Mouse (Mus musculus) cerebellum, postnatal 4 days (tissue): ENCODE measurements around the gene Psg16.

ENCODE experiments used
- DNase-seq, 2 experiments: peaks; one replicate each; pipeline ENCODE4 v3.0.0; 2022; ENCODE audit warnings: low spot score in 2 of 2, mixed read lengths in 1 of 2

The Psg16 gene

DNA sequence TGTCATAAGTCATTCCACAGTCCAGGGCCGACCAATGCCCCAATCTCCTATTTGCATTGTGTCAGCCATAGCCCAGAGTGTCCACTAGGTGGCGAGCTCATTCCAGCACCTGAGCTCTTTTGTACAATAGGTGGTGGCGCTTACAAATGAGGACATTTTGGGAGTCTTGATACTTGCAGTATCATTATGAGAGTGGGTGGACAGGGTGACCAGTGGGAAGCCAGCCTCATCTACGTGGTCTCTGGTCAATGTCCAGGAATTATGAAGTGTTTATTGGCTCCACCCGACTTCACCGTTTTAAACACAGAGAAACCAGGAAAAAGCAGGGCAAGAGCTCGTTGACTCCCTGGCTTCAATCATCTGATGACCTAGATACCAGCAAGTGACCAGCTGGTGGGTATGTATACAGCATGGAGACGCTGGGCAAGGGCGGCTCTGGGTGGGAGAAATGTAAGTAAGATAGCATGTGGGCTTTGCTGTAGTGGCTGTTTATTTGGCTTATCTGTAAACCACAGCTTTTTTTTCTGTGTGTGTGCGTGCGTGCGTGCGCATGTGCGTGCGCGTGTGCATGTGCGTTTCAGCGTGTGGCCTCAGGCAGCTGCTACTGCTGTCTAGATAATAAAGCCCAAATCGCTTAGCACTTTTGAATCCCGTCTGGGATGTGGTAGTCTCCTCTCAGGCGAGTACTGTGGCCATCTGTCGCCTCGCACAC is at the start of gene Psg16:
Psg16 (plus strand) TSS at position 137 of the 712 bp plus-strand sequence.
- peak in 1 of 2 experiments; percentile 71 for DNase-seq

DNA sequence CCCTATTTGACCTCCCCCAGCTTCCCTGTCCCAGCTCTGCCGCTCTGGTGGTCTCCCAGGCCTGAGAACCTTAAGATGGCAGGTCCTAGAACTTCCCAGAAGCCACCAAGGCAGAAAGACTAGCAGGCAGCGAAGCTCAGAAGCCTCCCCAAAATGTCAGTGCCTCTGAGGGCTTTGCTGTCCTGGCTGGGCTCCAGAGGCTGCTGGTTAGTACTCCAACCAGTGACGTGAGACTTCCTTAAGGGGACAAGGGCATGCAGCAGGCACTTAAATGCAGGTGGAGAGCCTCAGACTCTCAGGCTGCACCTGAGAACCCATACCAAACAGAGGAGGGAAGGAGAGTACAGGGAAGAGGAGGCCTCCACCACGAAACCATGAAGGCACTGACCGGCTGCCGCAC is 49.7 kb upstream of the Psg16 start:
- no peak for DNase-seq

DNA sequence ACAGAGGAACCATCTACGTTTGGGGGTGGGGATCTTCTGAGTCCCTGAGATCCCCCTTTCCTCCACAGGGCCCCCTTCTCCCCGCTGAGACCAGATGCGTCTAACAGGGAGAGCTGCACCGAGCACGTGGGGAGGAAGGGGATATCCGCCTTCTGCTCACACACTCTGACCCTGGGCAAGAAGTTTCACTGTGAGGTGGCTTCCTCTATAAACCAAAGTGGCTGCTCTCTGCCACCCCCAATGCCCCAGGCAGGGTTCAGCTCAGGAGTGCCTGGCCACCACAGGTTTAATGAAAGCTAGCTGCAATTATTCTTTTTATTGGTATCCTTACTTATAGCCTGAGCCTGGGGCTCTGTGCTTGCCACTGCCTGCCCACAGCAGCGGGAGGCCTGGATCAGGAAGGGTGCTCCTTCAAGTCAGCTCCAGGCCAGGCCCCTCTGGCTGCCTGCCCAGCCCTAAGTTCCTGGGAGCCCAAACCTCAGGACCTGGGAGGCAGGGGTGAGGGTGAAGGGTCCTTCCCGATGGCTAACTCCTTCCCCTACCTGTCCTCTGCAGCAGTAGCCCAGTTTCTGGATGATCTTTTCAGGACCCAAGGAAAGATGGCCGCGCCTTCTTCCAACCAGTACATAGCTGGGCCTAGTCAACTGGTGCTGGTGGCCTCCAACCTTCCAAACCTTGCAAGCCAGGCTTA is 48.9 kb upstream of the Psg16 start:
- no peak for DNase-seq

DNA sequence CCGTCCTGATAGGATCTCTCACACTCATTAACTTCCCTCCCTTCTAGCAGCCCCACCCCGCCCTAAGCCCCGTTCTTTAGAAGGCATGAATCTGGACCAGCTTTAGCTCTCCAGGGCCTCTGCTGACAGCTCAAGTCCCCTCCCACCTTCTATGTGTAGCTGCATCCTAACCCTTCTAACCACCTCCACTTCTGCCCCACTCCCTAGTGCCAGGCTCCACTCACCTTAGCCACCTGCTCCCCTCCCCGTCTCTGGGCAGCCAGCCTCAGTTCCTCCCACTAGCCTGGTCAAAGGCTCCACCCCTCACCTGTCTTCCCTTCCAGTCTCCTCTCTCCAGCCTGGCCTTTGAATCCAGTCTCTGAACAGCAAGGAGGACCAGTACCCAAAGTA is 48.3 kb upstream of the Psg16 start:
- no peak for DNase-seq

DNA sequence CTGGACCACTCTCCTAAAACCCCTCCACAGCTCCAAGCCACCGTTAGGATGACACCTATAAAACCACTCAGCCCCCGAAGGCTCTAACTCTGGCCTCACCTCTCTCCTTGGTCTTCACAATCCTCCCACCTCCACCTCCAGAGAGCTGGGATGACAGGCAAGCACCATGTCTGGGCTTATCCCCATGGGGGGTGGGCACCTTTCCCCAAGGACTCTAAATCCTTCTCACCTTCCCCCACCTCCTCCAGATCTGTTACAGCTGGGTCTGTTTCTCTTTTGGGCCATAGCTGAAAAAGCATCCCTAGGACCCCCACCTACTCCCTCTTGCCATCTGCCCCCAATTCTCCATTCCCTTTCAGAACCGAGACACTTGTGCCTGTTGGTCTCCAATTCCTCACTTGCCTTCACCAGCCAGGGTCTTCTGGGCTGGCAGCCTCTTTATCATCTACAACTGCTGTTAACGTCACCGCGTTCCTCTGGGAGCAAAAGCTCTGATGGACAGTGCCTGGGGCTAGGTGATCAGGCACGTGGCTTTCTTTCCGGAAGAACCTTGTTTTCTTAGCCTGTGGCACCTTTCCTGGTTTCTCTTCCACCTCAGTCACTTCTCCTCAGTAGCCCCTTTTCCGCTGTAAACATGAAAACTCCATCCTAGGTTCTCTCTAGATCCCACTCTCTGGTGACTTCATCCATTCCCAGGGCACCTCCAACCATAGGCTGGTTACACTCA is 47.8 kb upstream of the Psg16 start:
- no peak for DNase-seq

DNA sequence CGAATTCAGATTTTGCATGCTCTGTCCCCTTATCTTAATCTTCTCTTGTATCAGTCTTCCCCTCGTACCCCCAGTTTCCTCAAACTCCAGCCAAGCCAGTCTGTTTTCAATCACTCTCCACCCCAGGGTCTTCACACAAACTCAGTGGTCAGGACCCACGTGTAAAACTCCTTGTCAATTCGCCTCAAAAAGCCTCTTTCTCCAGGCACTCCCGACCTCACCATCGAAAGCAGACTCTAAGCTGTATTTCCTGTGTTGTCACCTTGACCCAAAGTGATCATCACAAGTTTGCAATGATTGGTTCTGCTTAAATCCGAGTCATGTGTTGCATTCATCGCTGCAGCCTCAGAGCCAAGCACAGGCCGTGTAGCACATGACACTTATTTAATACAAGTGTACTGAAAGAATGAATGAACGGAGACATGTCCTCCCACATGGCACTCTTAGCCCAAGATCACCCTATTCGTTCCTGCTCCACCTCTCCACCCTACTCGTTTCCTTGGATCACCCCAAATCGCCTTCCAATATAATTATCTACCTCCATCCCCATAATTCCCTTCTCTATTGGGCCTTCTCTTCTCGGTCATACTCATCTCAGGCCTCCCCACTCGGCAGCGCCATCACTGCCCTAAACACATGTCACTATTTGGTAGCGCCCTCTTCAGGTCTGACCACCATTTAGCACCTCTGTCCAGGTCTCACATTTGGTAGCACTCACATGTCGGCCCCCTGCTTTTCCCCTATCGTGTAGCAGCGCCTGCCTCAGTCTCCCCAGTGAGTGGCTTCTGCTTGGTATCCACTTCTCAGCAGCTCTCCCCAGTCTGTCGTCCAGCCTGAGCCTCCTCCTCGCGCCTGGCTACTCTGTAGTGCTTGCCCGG is 46.9 kb upstream of the Psg16 start:
- peak in 1 of 2 experiments; percentile 59 for DNase-seq

DNA sequence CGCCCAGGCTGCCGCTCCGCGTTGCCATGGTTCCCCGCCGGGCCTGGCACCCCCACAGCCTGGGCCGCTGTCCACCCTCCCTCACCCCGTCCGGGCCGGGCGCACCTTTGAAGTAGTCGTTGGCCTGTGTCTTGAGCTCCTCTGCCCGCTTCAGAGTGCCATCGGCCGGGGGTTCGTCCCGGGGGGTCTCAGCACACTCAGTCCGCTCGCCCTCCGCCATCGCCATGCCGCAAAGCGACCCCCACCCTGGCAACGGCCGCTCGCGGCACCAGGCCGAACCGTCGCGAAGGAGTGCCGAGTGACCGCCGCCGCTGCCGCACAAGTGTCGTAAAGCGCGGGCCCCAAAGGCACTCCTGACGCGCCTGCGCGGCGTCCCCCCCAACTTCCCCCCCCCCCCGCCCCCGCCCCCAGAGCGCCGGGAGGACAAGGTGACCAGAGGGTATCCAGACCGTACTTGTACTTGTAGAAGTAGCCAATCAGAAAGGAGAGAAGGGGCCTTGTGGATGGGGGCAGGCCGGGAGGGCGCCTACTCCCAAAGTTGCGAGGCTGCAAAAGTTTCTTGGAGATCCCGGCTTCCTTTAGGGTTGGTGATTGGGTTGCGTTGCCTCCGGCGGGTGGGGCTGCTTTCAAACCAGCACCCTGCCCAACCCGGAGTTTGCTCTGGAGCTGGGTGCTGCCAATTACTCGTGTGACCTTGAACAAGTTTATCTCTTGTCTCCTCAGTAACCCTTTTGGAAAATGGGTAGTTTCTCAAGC is 46.1 kb upstream of the Psg16 start, which contains the start of gene Ppp5c:
Ppp5c (minus strand) TSS at position 337 of the 756 bp plus-strand sequence.
- DNase-seq = peak; percentile 82 to 92

DNA sequence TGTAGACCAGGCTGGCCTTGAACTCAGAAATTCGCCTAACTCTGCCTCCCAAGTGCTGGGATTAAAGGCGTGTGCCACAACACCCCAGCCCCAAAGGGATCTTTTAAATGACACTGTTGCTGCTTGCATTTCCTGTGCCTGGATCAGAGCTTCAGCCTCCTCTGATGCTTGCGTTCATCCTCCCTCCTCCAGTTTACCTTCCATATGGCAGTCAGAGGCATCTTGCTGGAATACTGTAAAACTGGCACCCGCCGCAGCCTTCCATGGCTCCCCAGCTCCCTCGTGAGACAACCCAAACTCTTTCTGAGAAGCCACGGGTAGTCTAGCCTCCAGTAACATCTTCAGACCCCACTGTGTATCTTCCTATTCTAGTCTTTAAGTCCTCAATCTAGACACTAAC is 44.9 kb upstream of the Psg16 start:
- no peak for DNase-seq

DNA sequence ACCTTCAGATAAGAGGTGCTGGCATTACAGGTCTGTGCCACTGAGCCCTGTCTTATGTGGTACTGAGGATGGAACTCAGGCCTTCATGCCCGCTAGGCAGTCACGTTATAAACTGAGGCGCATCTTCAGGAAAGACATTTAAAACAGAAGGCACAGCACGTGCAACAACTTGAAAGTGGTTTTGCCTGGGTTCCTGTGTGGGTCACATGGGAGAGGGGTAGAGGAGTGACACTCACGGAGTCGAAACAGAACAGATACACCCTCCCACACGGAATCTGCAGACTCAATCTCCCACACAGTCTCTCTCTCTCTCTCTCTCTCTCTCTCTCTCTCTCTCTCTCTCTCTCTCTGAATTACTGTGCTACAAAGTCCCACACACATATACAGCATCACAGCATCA is 43.6 kb upstream of the Psg16 start:
- DNase-seq = no peak

DNA sequence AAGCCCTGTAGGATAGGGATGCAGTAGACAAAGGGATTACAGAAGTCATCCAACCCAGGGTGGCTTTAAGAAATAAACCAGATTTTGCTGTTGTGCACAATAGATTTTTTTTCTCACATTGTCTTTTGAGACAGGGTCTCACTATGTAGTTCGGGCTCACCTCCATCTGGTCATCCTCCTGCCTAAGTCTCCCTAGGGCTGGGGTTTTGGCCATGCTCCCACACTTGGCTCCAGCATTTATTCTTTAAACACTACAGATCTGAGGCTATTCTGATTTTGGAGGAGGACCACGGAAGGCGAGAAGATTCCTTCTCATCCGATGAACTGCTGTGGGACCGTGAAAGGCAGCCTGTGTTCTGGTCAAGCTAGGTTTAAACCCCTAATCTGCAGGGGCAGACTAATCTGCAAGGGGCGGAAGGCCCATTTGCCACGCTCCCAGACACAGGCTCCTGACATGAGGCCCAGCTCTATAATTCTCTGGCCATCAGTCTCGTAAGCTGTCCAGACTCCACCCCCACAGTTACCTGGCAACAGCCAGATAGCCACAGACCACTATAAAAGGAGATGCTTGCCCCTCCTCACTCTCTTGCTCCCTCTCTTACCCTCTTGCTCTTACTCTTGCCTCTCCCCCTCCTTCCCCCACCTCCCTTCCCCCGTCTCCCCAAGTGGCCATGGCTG is 35.7 kb upstream of the Psg16 start:
- no peak for DNase-seq

DNA sequence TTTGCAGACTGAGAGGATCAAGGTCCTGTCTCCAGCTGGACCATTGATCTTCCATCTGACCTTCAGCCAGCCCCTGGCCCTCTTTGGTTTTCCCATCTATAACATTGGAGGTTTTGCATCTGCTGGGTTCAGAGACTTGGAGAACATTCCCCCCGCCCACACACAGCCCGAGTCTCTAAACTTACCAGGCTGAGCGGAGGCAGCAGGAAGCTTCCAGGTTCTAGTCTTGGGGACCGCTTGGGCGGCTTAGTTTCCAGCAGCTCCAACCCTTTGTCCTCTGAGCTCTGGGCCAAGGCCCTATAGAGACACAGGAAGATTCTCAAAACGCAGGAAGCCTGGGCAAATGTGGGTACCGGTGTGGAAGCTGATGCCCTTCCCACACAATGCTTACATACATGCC is 34.5 kb upstream of the Psg16 start:
- no peak for DNase-seq

DNA sequence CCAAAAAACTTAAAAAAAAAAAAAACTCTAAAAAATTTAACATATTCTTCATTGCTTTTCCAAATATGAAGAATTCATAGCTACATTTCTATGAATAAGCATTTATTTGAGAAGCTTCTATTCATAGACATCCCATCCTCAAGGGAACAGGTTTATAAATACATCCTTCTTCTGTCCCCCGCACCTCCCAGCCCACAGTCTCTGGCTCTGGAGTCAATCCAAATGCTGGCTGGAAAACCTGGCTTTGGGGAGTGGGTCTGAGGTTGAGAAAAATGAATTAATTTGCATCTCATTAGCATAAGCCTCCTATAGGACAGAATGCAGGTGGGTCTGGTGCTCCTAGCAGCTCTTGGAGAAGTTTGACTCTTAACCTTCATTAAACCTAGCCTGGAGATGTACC is 28.1 kb upstream of the Psg16 start:
- DNase-seq = no peak

DNA sequence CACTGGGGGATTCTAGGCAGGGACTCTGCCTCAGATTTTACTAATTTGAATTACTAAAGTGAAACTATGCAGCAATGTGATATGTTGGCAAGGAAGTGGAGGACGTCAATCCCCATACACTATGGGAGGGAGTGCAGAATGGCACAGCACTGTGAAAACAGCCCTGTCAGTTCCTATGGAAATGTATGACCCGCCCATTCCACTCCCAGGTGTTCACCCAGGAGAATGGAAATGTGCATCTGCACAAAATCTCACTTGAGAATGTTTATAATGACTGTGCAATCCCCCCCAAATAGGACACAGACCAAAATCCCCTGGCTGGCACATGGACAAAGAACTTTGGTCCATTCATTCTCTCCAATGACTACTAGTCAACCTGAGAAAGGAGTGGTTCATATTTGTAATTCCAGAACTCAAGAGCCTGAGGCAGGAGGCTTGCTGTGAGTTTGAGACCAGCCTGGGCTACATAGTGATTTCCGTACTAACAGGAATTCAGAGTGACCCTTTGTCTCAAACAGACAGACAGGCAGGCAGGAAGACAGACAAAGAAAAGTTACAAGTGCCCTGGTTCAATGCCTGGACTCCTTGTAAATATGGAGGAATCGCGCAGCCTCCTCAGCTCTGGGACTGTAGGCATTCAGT is 26.7 kb upstream of the Psg16 start:
- no peak for DNase-seq

DNA sequence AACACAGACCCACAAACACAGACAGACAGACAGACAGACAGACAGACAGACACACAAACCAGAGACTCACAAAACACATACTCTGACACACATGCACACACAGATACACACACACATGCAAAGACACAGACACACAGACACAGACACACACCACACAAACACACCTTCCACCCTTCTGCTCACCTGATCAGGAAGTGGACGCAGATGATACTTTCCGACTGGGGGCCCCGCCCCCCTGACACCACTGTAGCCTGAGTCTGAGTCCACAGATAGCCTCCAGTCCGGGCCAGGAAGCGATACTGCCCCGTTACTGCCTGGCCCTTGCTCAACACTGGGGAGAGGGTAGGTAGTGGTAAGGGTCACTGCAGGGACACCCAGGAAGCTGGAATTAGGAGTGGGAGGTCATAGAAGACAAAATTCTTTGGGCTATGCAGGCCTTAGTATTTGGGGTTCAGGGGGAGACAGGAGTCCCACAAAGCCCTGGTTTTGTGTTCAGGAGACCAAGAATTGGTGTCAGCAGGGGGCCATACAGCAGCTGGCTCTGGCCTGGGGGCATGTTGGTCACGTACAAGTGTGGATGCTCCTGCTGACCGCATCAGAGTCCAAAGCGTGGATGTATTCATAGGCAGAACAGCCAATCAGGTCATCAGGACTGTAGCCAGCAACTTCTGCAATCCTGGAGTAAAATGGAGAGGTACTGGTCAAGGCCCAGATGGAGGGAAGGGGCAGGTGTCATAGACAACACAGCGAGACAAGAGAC is 25.2 kb upstream of the Psg16 start:
- no peak for DNase-seq

DNA sequence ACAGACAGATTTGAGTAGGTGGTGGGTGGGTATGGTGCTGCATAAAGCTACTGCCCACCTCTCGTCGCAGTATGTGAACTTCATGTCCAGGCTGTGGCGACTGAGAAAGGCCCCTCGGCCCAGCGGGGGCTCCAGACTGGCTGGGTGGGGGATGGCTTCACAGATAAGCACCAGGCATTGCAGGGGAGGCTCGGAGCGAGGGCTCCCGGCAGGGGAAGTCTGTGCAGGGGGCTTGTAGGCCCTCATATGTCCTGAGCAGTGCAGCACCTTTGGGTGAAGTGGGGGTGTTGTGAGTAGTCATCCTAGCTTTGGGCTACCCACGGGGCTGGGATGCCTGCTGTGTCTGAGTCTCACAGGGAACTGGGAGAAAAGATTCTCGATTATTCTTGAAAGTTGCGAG is 23.3 kb upstream of the Psg16 start:
- DNase-seq = no peak

DNA sequence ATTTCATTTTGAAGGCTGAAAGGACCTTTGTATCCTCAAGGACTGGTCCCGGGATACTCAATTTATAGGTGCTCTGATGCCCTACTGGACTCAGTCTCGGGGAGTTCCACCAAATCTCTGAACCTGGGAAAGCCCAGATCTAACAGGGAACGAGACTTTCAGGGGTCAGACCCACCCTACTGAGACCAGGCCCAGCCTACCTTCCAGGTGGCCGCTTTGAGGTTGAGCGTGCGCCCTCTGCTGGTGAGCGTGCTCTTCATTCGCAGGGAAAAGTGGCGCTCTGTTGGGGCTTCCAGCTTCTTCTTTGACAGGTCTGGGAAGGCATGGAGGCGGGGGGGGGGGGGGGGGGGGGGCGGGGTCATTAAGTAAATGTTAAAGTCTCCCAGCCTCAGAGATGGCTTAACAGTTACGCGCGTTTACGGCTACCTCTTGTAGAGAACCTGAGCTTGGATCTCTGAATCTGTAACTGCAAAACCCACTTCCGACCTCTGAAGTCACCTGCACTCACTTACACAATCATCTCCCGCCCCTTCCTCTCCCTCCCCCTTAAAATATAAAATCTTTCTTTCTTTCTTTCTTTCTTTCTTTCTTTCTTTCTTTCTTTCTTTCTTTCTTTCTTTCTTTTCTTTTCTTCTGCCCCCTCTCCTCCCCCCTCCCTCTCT is 22.8 kb upstream of the Psg16 start:
- DNase-seq = peak in 1 of 2 experiments; percentile 59

DNA sequence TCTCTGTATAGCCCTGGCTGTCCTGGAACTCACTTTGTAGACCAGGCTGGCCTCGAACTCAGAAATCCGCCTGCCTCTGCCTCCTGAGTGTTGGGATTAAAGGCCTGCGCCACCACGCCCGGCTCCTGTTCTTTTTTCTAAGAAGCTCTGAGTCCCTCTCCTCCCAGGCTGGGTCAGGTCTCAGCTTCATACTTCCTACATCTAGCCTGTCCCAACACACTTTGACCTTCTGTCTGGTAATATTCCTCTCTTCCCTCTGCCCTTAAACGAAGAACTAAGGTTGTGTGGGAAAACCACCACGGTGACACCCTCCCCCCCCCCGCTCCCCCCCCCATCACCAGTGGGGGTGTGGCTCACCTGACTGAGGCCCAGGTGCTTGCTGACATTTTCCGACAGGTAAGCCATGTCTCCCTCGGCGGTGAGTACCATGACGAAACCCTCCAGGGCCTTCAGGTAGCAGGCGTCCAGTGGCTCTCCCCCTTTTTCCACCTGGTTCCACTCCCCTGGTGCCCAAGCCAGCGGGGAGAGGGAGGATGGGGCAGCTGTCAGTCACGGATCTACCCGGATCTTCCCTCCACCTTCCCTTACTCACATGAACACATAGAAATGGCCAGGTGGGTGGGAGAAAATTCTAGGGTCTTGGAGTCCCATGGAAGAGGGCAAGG is 19.4 kb upstream of the Psg16 start:
- no peak for DNase-seq
